Mouse (Mus musculus) cerebellum, adult (tissue): Measurements from ENCODE around the gene Olfr716.
"Not testable (repeated sequence)": the region's sequence is repeated elsewhere in the genome, so short reads cannot be mapped to it uniquely, and the experiment has no call there.

ENCODE experiments used
- ATAC-seq: cut with Nextera tagmentation; 2 replicates; pipeline ENCODE4 v1.9.2; 2017; ENCODE audit warnings: mild to moderate bottlenecking, moderate library complexity, mixed read lengths; ENCODE audit not compliant: insufficient number of reproducible peaks, low FRiP score, low TSS enrichment

The Olfr716 gene

GRCm38 (mm10) chr7:107138027-107138426 is at the start of gene Olfr716:
Gene Olfr716 (plus strand): TSS chr7:107138327.
- not testable (repeated sequence) for ATAC-seq

DNA sequence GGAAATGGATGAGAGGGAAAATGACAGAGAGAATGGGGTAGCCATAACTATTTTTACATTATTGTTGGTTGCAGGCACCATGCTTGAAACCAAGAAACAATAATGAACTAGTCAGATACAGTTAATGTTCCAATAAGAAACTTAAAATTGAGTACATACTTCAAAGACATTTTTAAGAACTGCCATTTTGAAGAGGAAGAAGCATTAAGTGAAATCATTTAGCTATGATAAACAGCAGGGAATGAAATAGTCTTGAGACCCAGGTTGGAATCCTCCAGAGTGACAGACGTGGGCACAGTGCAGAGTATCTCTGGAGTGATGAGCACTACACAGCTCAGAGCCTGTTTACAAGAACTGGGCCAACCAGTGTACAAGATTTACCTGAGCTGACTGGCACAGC is 45.2 kb upstream of the Olfr716 start, which contains the start of gene Olfr17:
TSS of gene Olfr17 (plus strand) at position 301 of the 400 bp plus-strand sequence.
- no peak for ATAC-seq

DNA sequence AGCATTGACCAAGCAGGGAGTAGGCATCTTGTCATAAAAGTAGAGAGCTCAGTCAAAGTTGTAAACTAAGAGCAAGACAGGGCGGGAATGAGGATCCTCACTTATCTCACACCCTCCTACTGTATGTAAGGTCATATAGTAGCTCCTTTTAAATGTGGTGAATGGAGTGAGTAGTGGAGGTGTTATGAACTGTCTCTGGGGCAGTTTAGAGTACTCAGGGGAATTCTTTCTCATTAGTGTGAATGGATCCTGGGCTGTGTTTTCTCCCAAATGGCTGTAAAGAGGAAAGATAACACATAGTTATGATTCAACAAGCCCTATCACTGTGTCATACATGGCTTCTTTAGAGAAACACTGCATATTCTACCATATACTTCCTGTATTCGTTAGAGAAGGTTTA is 27.9 kb upstream of the Olfr716 start, which contains the start of gene Olfr715b:
TSS of gene Olfr715b (minus strand) at position 101 of the 400 bp plus-strand sequence.
- not testable (repeated sequence) for ATAC-seq

DNA sequence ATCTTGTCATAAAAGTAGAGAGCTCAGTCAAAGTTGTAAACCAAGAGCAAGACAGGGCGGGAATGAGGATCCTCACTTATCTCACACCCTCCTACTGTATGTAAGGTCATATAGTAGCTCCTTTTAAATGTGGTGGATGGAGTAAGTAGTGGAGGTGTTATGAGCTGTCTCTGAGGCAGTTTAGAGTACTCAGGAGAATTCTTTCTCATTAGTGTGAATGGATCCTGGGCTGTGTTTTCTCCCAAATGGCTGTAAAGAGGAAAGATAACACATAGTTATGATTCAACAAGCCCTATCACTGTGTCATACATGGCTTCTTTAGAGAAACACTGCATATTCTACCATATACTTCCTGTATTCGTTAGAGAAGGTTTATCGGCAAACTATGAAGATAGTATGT is 7.1 kb upstream of the Olfr716 start, which contains the start of gene Olfr715:
TSS of gene Olfr715 (minus strand) at position 101 of the 400 bp plus-strand sequence.
- not testable (repeated sequence) for ATAC-seq

DNA sequence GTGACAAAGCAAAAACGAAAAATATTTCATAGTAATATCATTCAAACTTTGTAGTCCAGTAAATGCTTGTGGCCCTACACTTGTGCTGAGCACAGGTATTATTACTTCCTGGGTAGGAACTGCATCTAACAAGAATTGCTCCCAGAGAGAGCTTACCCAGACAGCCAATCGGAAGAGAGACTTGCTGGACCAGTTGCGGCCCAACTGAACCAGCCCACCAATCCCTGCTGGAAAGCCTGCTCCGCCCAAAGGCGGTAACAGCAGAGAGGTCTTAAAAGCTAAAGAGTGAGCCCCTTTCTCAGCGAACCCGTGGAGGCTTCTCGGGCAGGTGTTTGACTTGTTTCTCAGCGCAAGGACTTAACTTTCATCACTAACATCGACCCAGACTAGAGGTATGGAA is 28.6 kb downstream of the Olfr716 start, which contains the start of gene Nlrp14:
TSS of gene Nlrp14 (plus strand) at position 301 of the 400 bp plus-strand sequence.
- ATAC-seq: no peak

- no peak for ATAC-seq
These were observed 42.3 kb downstream of the Olfr716 start for GRCm38 (mm10) chr7:107180406-107180805.
